Mouse (Mus musculus) cerebellum, adult 9-11 months (tissue): ENCODE results near the gene Xiap.
A peak's percentile ranks its signal among the peaks of the same experiment; 100 is the strongest.

ENCODE experiments used
- DNase-seq: peaks from one replicate; pipeline ENCODE4 v3.0.0; 2022

The Xiap gene

DNA sequence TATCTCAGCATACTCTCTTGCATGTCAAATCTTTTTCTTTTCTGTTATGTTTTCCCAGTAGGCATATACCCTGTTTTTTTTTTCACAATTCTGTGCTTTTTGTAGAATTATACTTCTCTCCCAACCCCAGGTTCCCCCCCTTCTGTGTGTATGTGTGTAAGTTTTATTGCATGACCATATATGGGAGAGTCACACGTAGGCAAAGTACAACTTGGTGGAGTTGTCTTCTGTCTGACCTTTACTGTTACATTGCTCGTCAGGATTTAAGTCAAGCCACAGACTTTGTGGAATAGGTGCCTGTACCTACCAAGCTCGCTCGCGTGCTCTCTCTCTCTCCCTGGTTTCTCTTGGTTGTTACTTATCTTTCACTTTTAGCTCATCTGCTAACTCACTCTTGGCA, 28.7 kb downstream of the Xiap start:
- DNase-seq, result no peak

- no peak for DNase-seq
Observed at GRCm38 (mm10) chrX:42107137-42107536, 47.7 kb downstream of the Xiap start.

GRCm38 (mm10) chrX:42110585-42110984, 51.1 kb downstream of the Xiap start:
- DNase-seq, result no peak

DNA sequence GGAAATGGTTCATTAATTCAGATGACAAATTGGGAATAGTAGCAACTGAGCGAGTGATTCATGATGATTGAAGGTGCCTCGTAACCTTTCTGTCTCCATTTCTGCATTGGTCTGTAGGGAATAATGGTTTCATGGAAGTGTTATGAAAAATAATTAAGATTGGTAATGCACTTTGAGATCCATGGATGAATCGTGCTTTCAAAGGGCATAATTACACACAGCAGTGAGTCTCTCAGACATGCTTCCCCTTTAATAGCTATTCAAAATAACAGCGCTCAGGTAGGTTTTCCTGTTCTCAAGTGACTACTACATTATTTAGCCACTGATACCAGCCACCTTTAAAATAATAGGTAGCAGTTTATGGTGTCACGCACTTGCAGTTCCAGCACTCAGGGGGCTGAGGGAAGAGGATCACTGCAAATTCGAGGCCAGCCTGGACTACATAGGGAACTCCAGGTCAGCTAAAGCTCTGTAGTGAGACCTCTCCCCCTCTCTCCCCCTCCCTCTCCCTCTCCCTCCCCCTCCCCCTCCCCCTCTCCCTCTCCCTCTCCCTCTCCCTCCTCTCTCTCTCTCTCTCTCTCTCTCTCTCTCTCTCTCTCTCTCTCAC, 60.1 kb downstream of the Xiap start:
- no peak for DNase-seq

DNA sequence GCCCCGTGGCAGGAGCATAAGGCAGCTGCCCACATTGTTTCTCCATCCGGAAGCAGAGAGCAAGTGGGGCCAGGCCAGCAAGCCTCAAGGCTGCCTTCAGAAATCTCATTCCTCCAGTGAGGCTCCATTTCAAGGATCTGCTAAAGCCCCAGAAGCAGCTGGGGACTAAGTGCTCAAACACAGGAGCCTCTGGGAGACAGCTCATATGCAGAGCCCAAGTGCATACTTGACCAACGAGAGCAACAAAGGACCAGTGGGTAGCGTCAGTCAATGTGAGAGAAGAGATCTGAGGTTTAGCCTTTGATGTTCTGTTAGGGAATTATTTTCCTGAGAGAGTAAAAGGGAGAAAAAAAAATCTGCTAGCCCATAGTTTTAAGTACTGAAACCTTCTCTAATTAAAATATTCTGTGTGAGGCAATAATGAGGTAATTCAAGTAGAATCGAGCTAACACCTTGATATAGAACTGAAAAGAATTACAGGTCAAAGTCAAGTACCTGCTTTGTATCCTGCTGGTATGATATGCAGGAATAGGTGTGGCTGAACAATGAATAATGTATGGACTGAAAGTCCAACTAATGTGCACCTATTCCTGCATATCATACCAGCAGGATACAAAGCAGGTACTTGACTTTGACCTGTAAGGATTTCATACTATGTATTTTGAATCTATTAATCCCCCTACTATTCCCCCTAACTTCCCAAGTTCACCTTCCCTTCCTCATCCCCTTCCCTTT, 65.7 kb downstream of the Xiap start:
- no peak for DNase-seq

DNA sequence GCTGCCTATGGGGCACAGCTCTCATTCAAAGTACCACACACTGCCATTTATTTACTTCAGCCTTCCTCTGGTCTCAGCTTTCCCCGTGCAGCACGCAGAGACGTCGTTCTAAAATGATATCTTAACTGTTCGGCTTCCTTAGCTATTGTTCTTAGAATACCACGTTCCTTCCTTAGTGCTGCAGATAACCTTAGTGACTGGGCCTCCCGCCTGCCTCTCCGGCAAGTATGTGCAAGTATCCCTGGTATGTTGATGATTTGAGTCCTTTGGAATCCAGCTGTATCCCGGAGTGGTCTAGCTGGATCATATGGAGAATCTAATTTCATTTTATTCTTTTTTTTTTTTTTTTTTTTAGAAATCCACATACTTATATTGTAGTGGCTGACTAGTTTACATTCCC, 80.4 kb downstream of the Xiap start:
- no peak for DNase-seq

DNA sequence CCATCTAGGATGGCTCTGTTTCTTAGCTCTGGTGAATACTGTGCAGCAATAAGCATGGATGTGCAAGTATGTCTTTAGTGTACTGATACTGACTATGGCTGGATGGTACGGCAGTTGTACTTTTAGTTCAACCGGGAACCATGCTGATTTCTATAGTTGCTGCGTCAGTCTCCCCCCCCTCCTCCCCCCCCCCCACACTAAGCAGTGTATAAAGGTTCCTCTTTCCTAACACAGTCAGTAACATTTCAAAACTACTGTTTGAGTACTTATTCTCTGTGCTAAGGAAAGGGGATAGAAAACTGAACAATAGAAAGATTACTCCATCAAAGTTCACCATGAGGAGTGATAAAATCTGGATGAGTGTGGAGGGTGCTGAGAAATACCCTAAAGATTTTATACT, 83.1 kb downstream of the Xiap start:
- DNase-seq, result no peak

DNA sequence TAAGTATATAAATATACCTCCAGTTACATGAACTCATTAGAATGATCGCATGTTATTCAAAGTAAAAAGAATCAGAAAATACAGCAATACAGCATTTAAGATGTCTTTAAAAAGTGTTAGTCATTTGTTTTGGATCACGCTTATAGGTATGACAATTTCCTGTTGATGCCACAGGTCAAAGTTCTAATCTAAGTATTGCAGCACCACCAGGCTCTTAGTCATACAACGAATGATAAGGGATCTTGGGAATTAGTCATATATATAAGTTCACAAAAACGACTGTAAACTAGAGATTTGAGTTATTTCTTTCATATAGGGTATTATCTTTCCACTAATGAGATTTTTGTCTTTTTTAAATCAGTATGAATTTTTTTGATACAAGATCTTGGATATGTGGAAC, 84.5 kb downstream of the Xiap start:
- no peak for DNase-seq

DNA sequence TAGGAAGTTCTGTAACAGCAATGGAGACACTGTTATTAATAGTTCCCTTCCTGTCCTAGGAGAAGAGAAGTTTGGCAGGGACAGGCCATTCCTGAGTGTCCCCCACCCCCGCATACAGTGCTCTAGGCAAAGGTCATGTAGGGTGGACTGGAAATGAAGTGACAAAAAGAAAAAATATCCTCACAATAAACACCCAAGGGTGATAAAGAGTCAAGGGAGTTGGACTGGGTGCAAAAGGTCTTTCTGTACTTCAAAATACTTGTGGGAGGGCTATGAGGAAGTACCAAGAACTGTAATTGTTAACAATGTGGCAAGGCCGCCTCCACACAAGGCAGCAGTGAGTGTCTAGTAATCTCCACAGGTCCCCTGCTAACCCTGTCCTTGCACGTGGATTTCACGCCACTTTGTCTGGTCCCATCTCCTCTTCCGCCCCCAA, 88.6 kb downstream of the Xiap start:
- peak; percentile 47 for DNase-seq

DNA sequence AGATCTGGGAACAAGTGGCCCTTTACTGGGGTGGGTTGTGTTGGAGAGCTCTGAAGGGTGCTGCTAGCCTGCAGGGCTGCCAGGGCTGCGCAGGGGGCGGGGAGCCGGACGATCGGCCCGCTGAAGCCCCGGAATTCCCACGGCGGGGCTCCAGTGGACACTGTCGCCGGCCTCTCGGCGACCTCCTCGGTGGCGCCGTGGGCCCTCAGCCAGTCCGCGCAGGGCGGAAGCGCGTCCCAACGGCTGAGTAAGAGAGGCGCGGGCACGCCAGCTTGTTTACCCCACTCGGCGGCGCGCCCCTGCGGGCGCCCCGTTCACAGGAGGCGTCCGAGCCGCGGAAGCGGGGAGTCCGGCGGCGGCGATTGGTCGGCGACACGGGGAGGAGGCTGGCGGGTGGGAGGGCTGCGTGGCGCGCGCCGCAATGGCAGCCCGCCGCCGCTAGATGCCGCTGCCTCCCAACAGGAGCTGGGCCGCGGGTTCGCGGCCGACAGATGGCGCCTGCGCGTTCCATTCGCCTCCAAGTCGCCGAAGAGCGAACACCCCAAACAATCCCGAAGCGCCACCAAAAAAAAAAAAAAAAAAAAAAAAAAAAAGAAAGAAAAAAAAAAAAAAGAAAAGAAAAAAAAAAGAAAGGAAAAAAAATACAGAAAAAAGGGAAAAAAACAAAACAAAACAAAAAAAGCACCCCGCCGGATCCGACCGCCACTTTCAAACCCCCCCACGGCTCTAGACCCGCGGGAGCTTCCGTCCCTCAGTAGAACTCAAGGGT, 89.5 kb downstream of the Xiap start, which contains the start of gene Stag2:
Gene Stag2 (plus strand): TSS at position 530 of the 769 bp plus-strand sequence.
- peak; percentile 89 for DNase-seq

GRCm38 (mm10) chrX:42149557-42150345, 90.3 kb downstream of the Xiap start:
- DNase-seq, result peak; percentile 77

- DNase-seq, result peak; percentile 85
Observed at GRCm38 (mm10) chrX:42150346-42151023, 91.0 kb downstream of the Xiap start.

- DNase-seq, result peak; percentile 40
Observed at GRCm38 (mm10) chrX:42151024-42151754, 91.7 kb downstream of the Xiap start.

GRCm38 (mm10) chrX:42151903-42152369, 92.5 kb downstream of the Xiap start:
- peak; percentile 87 for DNase-seq

DNA sequence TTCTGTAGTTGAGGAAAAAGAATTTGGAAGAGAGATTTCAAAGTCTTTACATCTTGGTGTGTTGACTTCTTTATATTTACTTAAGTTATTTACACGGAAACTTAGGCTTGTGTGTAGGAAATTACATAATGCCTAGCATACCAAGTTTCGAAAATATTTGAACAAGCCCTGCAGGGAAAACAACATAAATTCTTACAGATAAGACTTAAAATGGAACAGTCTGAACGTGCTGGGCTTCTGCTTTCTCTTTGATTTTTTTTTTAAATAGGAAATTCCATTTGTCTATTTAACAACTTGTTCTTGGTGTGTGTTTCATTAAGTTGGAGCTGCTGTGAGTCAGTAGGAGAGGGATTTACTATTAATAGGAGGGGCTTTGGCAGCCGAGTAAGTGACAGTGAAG, 93.6 kb downstream of the Xiap start:
- DNase-seq, result no peak
